Mouse (Mus musculus) kidney, adult 2 months (tissue): ENCODE data around the gene Igsf11.

Experiments
- CTCF ChIP-seq: fragments of 200-500 bp; conservative IDR thresholded peaks from 2 replicates; pipeline ENCODE4 v1.5.1; 2011; ENCODE audit warnings: low read depth, mild to moderate bottlenecking, control low read depth, low read length, moderate library complexity, mixed read lengths; ENCODE audit not compliant: insufficient read depth, insufficient read length
- POLR2A ChIP-seq: fragments of 200-500 bp; IDR thresholded peaks from one replicate; pipeline ENCODE4 v1.6.1; 2011; ENCODE audit warnings: low read depth, low read length, control low read depth

DNA sequence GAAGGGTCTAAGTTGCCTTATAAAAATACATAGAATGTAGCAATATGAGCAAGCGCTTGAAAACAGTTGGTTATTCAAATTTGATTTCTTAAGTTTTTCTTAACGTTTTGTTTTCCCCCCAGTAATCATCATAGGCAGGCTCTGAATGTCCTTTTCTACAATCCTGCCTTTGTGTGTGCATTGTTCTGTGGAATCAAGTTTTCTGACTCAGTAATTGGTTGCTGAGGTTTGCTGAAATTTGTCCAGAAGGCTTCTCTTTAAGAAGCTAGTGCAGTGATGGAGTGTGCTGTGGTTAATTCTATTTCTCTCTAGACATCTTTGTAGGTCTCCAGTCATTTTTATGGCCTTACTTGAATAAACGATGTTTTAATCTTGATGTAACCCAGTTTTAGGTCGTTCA is 10.5 kb downstream of the Igsf11 start:
- TF ChIP-seq CTCF, result no peak
- TF ChIP-seq POLR2A, result no peak
